In the genomic region with DNA sequence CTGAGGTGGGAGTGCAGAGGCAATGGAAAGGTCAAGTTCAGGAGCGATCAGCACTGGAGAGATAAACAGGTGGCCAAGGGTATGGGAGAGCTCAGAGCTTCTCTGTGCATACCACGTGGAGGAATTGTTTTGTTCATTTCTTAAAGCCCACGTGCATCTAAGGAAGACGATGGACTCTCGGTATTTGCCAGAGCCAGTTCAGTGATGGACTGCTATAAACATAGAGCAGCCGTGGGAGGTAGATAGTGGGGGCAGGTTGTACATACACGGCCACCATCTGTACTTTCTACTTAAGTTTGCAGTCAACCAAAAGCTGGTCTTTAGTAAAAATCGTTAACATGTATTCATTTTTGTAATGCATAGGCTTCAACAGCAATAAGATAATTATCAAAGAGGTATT, we compare ENCODE assay signal across 18 mouse cellular contexts. TPM values are rescaled to one million over a fixed set of nuclear protein-coding genes. Genes with fewer than 3 reads are reported as not detected.
DNase-seq lines count a peak whose midpoint lies in the region; ATAC-seq and TF ChIP-seq lines count a peak whose summit lies in the region.
"Had no signal": no experiment of that assay in that cellular context is flagged by ENCODE, and none has a peak within 500 bp of the region (broad histone marks: within the 10 kb centered on the region; RNA-seq: fewer than 3 reads in every experiment).

No protein-coding gene starts in this region.

- DNase-seq in brain, adult 2 months (ENCODE audit: low read depth, low spot score), result peak; percentile 59
- DNase-seq in testis, postnatal 10 days (ENCODE audit: low spot score), result no peak
- DNase-seq in hindbrain, embryonic 10.5 days (ENCODE audit: low spot score), result no peak
- DNase-seq: adrenal gland, adult 2 months; adrenal gland, postnatal 10 days; adrenal gland, postnatal 25 days; cerebellum, adult 11-12 months; cerebellum, adult 2 months; cerebellum, adult 9-10 months; cerebellum, postnatal 10 days; cerebellum, postnatal 25 days had no signal

- no peak overlapping the region for H3K4me3 ChIP-seq in intestine, embryonic 16.5 days (ENCODE audit: low read length)
- no peak overlapping the region for H3K4me3 ChIP-seq in intestine, embryonic 15.5 days (replicated peaks)
- H3K4me3 ChIP-seq in intestine, postnatal 0 days (ENCODE audit: low read depth, low read length), result no peak overlapping the region
- no peak overlapping the region for H3K4me3 ChIP-seq in hindbrain, embryonic 10.5 days
- H3K4me3 ChIP-seq: embryonic facial prominence, embryonic 10.5 days; embryonic facial prominence, embryonic 12.5 days; forebrain, embryonic 13.5 days; forebrain, embryonic 15.5 days had no signal

- no peak for TF ChIP-seq CTCF in intestine, postnatal 0 days (IDR thresholded peaks at IDR 0.05; ENCODE audit: low read depth)

- WGBS in intestine, embryonic 16.5 days, result 73% methylated on average over 8 of the region's 8 CpGs
- WGBS in intestine, embryonic 15.5 days, result 65% methylated on average over 8 of the region's 8 CpGs
- WGBS in intestine, postnatal 0 days, result 63% methylated on average over 8 of the region's 8 CpGs
- WGBS in hindbrain, embryonic 10.5 days, result 89% methylated on average over 8 of the region's 8 CpGs

- no peak overlapping the region for H3K4me2 ChIP-seq in intestine, embryonic 16.5 days (ENCODE audit: low read depth, low read length)
- H3K4me2 ChIP-seq in intestine, embryonic 15.5 days (replicated peaks), result no peak overlapping the region
- no peak overlapping the region for H3K4me2 ChIP-seq in intestine, postnatal 0 days (replicated peaks; ENCODE audit: low read depth)
- H3K4me2 ChIP-seq: embryonic facial prominence, embryonic 12.5 days; forebrain, embryonic 13.5 days; forebrain, embryonic 15.5 days had no signal

- no peaks in the 10 kb centered on the region for H3K9me3 ChIP-seq in intestine, embryonic 16.5 days (ENCODE audit: control insufficient read depth, low read length)
- H3K9me3 ChIP-seq in intestine, embryonic 15.5 days, result no peaks in the 10 kb centered on the region
- no peaks in the 10 kb centered on the region for H3K9me3 ChIP-seq in intestine, postnatal 0 days (ENCODE audit: control insufficient read depth)
- no peaks in the 10 kb centered on the region for H3K9me3 ChIP-seq in hindbrain, embryonic 10.5 days
- H3K9me3 ChIP-seq: embryonic facial prominence, embryonic 10.5 days; embryonic facial prominence, embryonic 12.5 days; forebrain, embryonic 13.5 days; forebrain, embryonic 15.5 days had no signal

- no peaks in the 10 kb centered on the region for H3K27me3 ChIP-seq in intestine, embryonic 16.5 days (replicated peaks; ENCODE audit: control insufficient read depth, insufficient read depth, low read length)
- no peaks in the 10 kb centered on the region for H3K27me3 ChIP-seq in intestine, embryonic 15.5 days (replicated peaks)
- no peaks in the 10 kb centered on the region for H3K27me3 ChIP-seq in intestine, postnatal 0 days (replicated peaks; ENCODE audit: control insufficient read depth, insufficient read depth, low read length)
- no peaks in the 10 kb centered on the region for H3K27me3 ChIP-seq in hindbrain, embryonic 10.5 days (ENCODE audit: insufficient read depth, poor library complexity, severe bottlenecking)
- H3K27me3 ChIP-seq: embryonic facial prominence, embryonic 12.5 days; forebrain, embryonic 13.5 days; forebrain, embryonic 15.5 days had no signal

- no peak for ATAC-seq in intestine, embryonic 16.5 days
- no peak for ATAC-seq in intestine, embryonic 15.5 days
- ATAC-seq in intestine, postnatal 0 days, result no peak
- ATAC-seq: forebrain, embryonic 13.5 days; forebrain, embryonic 15.5 days had no signal

- H3K27ac ChIP-seq in intestine, embryonic 16.5 days (ENCODE audit: low read length), result 0 out of 2 replicates have a peak overlapping the region, but pooled peaks have one; percentile 60
- no peak overlapping the region for H3K27ac ChIP-seq in intestine, embryonic 15.5 days
- H3K27ac ChIP-seq in intestine, postnatal 0 days (ENCODE audit: low read depth, low read length), result peak overlapping the region; percentile 78; the same call in 1 of the 2 replicates
- H3K27ac ChIP-seq in hindbrain, embryonic 10.5 days, result no peak overlapping the region
- H3K27ac ChIP-seq: embryonic facial prominence, embryonic 10.5 days; embryonic facial prominence, embryonic 12.5 days; forebrain, embryonic 13.5 days; forebrain, embryonic 15.5 days had no signal

- no peak overlapping the region for H3K9ac ChIP-seq in intestine, embryonic 16.5 days (ENCODE audit: low read depth, low read length)
- no peak overlapping the region for H3K9ac ChIP-seq in intestine, embryonic 15.5 days
- H3K9ac ChIP-seq in intestine, postnatal 0 days (ENCODE audit: low read depth, low read length), result no peak overlapping the region
- H3K9ac ChIP-seq: embryonic facial prominence, embryonic 12.5 days; forebrain, embryonic 13.5 days; forebrain, embryonic 15.5 days had no signal

- no peaks in the 10 kb centered on the region for H3K4me1 ChIP-seq in intestine, embryonic 16.5 days (ENCODE audit: control insufficient read depth, insufficient read depth, low read length)
- no peaks in the 10 kb centered on the region for H3K4me1 ChIP-seq in intestine, embryonic 15.5 days (replicated peaks)
- no peaks in the 10 kb centered on the region for H3K4me1 ChIP-seq in intestine, postnatal 0 days (replicated peaks; ENCODE audit: control insufficient read depth, insufficient read depth, low read length)
- peaks cover 23% of the 10 kb centered on the region for H3K4me1 ChIP-seq in hindbrain, embryonic 10.5 days (replicated peaks)

- H3K36me3 ChIP-seq in intestine, embryonic 16.5 days (ENCODE audit: control insufficient read depth, insufficient read depth, low read length), result peaks cover 8% of the 10 kb centered on the region; the same call in 1 of the 2 replicates
- peaks cover 7% of the 10 kb centered on the region for H3K36me3 ChIP-seq in intestine, embryonic 15.5 days
- H3K36me3 ChIP-seq in intestine, postnatal 0 days (ENCODE audit: control insufficient read depth, insufficient read depth), result peaks cover 69% of the 10 kb centered on the region
- peaks cover 82% of the 10 kb centered on the region for H3K36me3 ChIP-seq in hindbrain, embryonic 10.5 days

RNA-seq across cellular contexts. Expression of a gene that starts 42.4 kb away (rescaled TPM):
- 0.20 and 0.23 TPM in 2 replicates for polyA plus RNA-seq in intestine, embryonic 16.5 days (2015; fragmentation: Nextera tagmentation; extraction: Ambion mirVana)
- polyA plus RNA-seq in intestine, embryonic 15.5 days (2015; fragmentation: Nextera tagmentation; extraction: Ambion mirVana), result 0.13 and 0.19 TPM in 2 replicates
- 0.04 and 0.10 TPM in 2 replicates for polyA plus RNA-seq in intestine, postnatal 0 days (2015; fragmentation: Nextera tagmentation; extraction: Ambion mirVana)
- polyA plus RNA-seq in hindbrain, embryonic 10.5 days (2016; fragmentation: Nextera tagmentation; extraction: Ambion mirVana), result 0.41 and 0.46 TPM in 2 replicates

Comparison
In these comparisons a context has a peak if more than half of its experiments do, and no peak if none do; other contexts are left out.
1. H3K27ac ChIP-seq: peak in intestine, embryonic 16.5 days (single experiment) and intestine, postnatal 0 days (single experiment); none in intestine, embryonic 15.5 days (single experiment) and hindbrain, embryonic 10.5 days (single experiment).